Mouse (Mus musculus) myocyte (in vitro differentiated cells): ENCODE results near the gene Msh3. TPM values are rescaled to one million over a fixed set of nuclear protein-coding genes. Genes with fewer than 3 reads are reported as not detected.

Source experiments
- H3K27me3 ChIP-seq: one replicate; pipeline ENCODE4 v1.6.1; 2011; ENCODE audit not compliant: control insufficient read depth, insufficient read depth, insufficient read length
- H3K36me3 ChIP-seq: one replicate; pipeline ENCODE4 v1.6.1; 2011; ENCODE audit not compliant: control insufficient read depth, insufficient read depth
- H3K4me2 ChIP-seq: one replicate; pipeline ENCODE4 v1.6.1; 2011; ENCODE audit warnings: low read depth, control low read depth
- H3K4me3 ChIP-seq: one replicate; pipeline ENCODE4 v1.5.1; 2011; ENCODE audit warnings: mild to moderate bottlenecking, control low read depth, moderate library complexity
- H3K79me2 ChIP-seq: one replicate; pipeline ENCODE4 v1.6.1; 2011; ENCODE audit not compliant: control insufficient read depth, insufficient read depth
- H3ac ChIP-seq: one replicate; pipeline ENCODE4 v1.6.1; 2011; ENCODE audit not compliant: control insufficient read depth, insufficient read length
- CEBPB ChIP-seq: IDR thresholded peaks from 2 replicates; pipeline ENCODE4 v1.6.1; 2011; ENCODE audit warnings: mild to moderate bottlenecking, moderate library complexity; ENCODE audit not compliant: poor library complexity, insufficient read depth, severe bottlenecking
- E2F4 ChIP-seq: IDR thresholded peaks from one replicate; pipeline ENCODE4 v1.6.1; 2011; ENCODE audit warnings: mild to moderate bottlenecking, control low read depth, moderate library complexity; ENCODE audit not compliant: insufficient read depth
- MAX ChIP-seq: IDR thresholded peaks from one replicate; pipeline ENCODE4 v1.6.1; 2011; ENCODE audit warnings: low read depth, mild to moderate bottlenecking, control low read depth
- MYOD1 ChIP-seq, 3 experiments: IDR thresholded peaks; one replicate each; pipeline ENCODE4 v1.6.1; 2011; ENCODE audit warnings: control low read depth in 2 of 3, low read depth in 2 of 3, mild to moderate bottlenecking in 2 of 3, moderate library complexity in 1 of 3; ENCODE audit not compliant: insufficient read length in 2 of 3, control insufficient read depth in 1 of 3
- MYOG ChIP-seq, 3 experiments: IDR thresholded peaks; one replicate each; pipeline ENCODE4 v1.6.1; 2011; ENCODE audit warnings: control low read depth in 2 of 3, low read depth in 2 of 3, mild to moderate bottlenecking in 2 of 3; ENCODE audit not compliant: insufficient read length in 2 of 3, control insufficient read depth in 1 of 3, insufficient read depth in 1 of 3
- POLR2A ChIP-seq: IDR thresholded peaks from one replicate; pipeline ENCODE4 v1.6.1; 2011; ENCODE audit warnings: low read depth, mild to moderate bottlenecking, control low read depth, moderate library complexity; ENCODE audit not compliant: insufficient read length
- POLR2AphosphoS2 ChIP-seq: IDR thresholded peaks from one replicate; pipeline ENCODE4 v1.6.1; 2011; ENCODE audit warnings: low read depth, control low read depth; ENCODE audit not compliant: insufficient read length
- REST ChIP-seq: IDR thresholded peaks from one replicate; pipeline ENCODE4 v1.6.1; 2011; ENCODE audit warnings: mild to moderate bottlenecking, control low read depth, moderate library complexity; ENCODE audit not compliant: insufficient read depth, insufficient read length
- SRF ChIP-seq: IDR thresholded peaks from one replicate; pipeline ENCODE4 v1.6.1; 2011; ENCODE audit warnings: low read depth; ENCODE audit not compliant: control insufficient read depth, insufficient read length
- TCF12 ChIP-seq: IDR thresholded peaks from one replicate; pipeline ENCODE4 v1.6.1; 2011; ENCODE audit warnings: mild to moderate bottlenecking, control low read depth; ENCODE audit not compliant: poor library complexity, insufficient read depth, severe bottlenecking
- TCF3 ChIP-seq: IDR thresholded peaks from one replicate; pipeline ENCODE4 v1.6.1; 2011; ENCODE audit warnings: low read depth, control low read depth; ENCODE audit not compliant: insufficient read length
- USF1 ChIP-seq: IDR thresholded peaks from one replicate; pipeline ENCODE4 v1.6.1; 2011; ENCODE audit warnings: low read depth, mild to moderate bottlenecking, control low read depth, moderate library complexity
- polyA plus RNA-seq: library from polyadenylated mRNA; unstranded; fragments of >200 nt; fragmentation: generic; extraction: Trizol; gene quantifications from one replicate; pipeline ENCODE4 v1.2.1, GENCODE M21; 2012; ENCODE audit warnings: missing spikeins

Msh3 gene
- polyA plus RNA-seq, 1 experiment = 2.5 TPM

- TF ChIP-seq TCF12 = no peak
- no peaks in the 10 kb centered on the region for H3K27me3 ChIP-seq
- H3K4me3 ChIP-seq = no peak overlapping the region
- H3K4me2 ChIP-seq = no peak overlapping the region
- no peaks in the 10 kb centered on the region for H3K79me2 ChIP-seq
- no peaks in the 10 kb centered on the region for H3K36me3 ChIP-seq
- no peak overlapping the region for H3ac ChIP-seq
Observed at GRCm38 (mm10) chr13:92302466-92302865, 52.3 kb downstream of the Msh3 start.

GRCm38 (mm10) chr13:92301754-92302153 lies 53.0 kb downstream of the Msh3 start:
- Histone ChIP-seq H3K79me2 (no peaks in the 10 kb centered on the region), H3K4me2 (no peak overlapping the region), H3K4me3 (no peak overlapping the region), H3ac (no peak overlapping the region), H3K36me3 (no peaks in the 10 kb centered on the region), H3K27me3 (no peaks in the 10 kb centered on the region)
- no peak for TF ChIP-seq USF1
- no peak for TF ChIP-seq MYOG (IDR thresholded peaks at IDR 0.05; ENCODE audit: control insufficient read depth in 1 of 3, insufficient read depth in 1 of 3, insufficient read length in 2 of 3, low read depth in 2 of 3)
- no peak for TF ChIP-seq TCF12
- TF ChIP-seq E2F4 = no peak
- no peak for TF ChIP-seq POLR2A
- TF ChIP-seq MAX = no peak
- TF ChIP-seq REST = no peak
- TF ChIP-seq TCF3 = no peak
- TF ChIP-seq POLR2AphosphoS2 = no peak
- no peak for TF ChIP-seq MYOD1 (IDR thresholded peaks at IDR 0.05; ENCODE audit: control insufficient read depth in 1 of 3, insufficient read length in 2 of 3, low read depth in 2 of 3)
- no peak for TF ChIP-seq CEBPB
- TF ChIP-seq SRF = no peak

- Histone ChIP-seq H3K4me2 (no peak overlapping the region), H3K79me2 (no peaks in the 10 kb centered on the region), H3K4me3 (no peak overlapping the region), H3K36me3 (no peaks in the 10 kb centered on the region), H3ac (no peak overlapping the region), H3K27me3 (no peaks in the 10 kb centered on the region)
- TF ChIP-seq REST (no peak), USF1 (no peak), TCF3 (no peak), POLR2A (no peak)
Observed at GRCm38 (mm10) chr13:92299522-92299921, 55.3 kb downstream of the Msh3 start.

DNA sequence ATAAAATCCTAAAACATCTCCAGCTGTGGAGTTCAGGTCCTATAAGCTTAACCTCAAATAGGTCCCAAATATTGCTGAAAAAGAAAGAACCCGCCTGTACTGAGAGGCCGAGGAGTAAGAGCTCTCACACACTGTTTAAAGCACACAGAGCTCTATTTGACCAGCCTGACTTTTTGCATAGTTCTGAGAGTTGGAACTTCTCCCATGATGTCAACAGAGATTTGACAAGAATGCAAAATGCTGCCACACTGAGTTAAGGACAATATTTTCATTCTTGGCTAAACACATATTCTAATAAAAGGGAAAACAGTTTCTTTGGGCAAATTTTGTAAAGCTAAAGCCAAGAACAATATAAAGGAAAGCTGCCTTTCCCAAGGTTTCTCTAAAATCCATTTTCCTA lies 57.8 kb downstream of the Msh3 start:
- no peak for TF ChIP-seq POLR2AphosphoS2
- TF ChIP-seq MYOD1 (IDR thresholded peaks at IDR 0.05; ENCODE audit: control insufficient read depth in 1 of 3, insufficient read length in 2 of 3, low read depth in 2 of 3) = no peak
- no peak for TF ChIP-seq MYOG (IDR thresholded peaks at IDR 0.05; ENCODE audit: control insufficient read depth in 1 of 3, insufficient read depth in 1 of 3, insufficient read length in 2 of 3, low read depth in 2 of 3)
- TF ChIP-seq SRF = no peak
- no peak for TF ChIP-seq REST
- no peak for TF ChIP-seq TCF3
- TF ChIP-seq CEBPB = no peak
- TF ChIP-seq USF1 = no peak
- no peak for TF ChIP-seq POLR2A
- TF ChIP-seq MAX = no peak
- no peak for TF ChIP-seq E2F4
- TF ChIP-seq TCF12 = no peak
- Histone ChIP-seq H3ac (no peak overlapping the region), H3K27me3 (no peaks in the 10 kb centered on the region), H3K79me2 (no peaks in the 10 kb centered on the region), H3K4me2 (no peak overlapping the region), H3K36me3 (no peaks in the 10 kb centered on the region), H3K4me3 (no peak overlapping the region)

DNA sequence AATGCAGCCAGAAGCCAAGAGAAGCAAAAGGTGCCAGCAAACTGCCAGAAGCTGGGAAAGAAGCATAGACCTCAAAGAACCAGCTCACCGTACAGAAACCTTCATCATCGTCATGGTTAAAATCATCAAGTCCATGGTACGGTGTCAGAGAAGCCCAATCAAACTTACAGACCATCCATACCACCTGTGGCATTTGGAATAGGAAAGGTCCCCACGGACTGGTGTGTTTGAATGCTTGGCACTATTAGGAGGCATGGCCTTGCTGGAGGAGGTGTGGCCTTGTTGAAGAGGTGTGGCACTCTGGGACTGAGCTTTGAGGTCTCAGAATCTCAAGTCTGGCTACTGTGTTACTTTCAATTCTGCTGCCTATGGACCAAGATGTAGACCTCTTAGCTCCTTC lies 58.3 kb downstream of the Msh3 start:
- Histone ChIP-seq H3K4me3 (no peak overlapping the region), H3ac (no peak overlapping the region), H3K27me3 (no peaks in the 10 kb centered on the region), H3K4me2 (no peak overlapping the region), H3K36me3 (no peaks in the 10 kb centered on the region), H3K79me2 (no peaks in the 10 kb centered on the region)
- no peak for TF ChIP-seq CEBPB
- no peak for TF ChIP-seq POLR2A
- TF ChIP-seq TCF3 = no peak
- TF ChIP-seq REST = no peak
- no peak for TF ChIP-seq MYOD1 (IDR thresholded peaks at IDR 0.05; ENCODE audit: control insufficient read depth in 1 of 3, insufficient read length in 2 of 3, low read depth in 2 of 3)
- TF ChIP-seq SRF = no peak
- TF ChIP-seq USF1 = no peak
- TF ChIP-seq POLR2AphosphoS2 = no peak
- no peak for TF ChIP-seq TCF12
- no peak for TF ChIP-seq MYOG (IDR thresholded peaks at IDR 0.05; ENCODE audit: control insufficient read depth in 1 of 3, insufficient read depth in 1 of 3, insufficient read length in 2 of 3, low read depth in 2 of 3)
